Mouse (Mus musculus) forebrain, postnatal 0 days (tissue): Measurements from ENCODE around the gene Prkcg. TPM values are rescaled to one million over a fixed set of nuclear protein-coding genes. Genes with fewer than 3 reads are reported as not detected.

Experiments
- ATAC-seq: fragments of 200-750 bp; cut with Nextera tagmentation; 2 replicates; pipeline ENCODE4 v1.8.0; 2017; ENCODE audit warnings: mild to moderate bottlenecking, moderate library complexity
- DNase-seq: peaks from one replicate; pipeline ENCODE4 v3.0.0-alpha.2; 2015
- H3K27ac ChIP-seq: fragments of 300-500 bp; sonication (generic); 2 replicates; pipeline ENCODE4 v1.5.1; 2014; ENCODE audit warnings: low read depth, mild to moderate bottlenecking, antibody characterized with exemption, low read length, moderate library complexity, mixed read lengths
- H3K27me3 ChIP-seq: fragments of 300-500 bp; sonication (generic); 2 replicates; pipeline ENCODE4 v1.6.1; 2014; ENCODE audit warnings: mild to moderate bottlenecking, low read length, mixed read lengths; ENCODE audit not compliant: insufficient read depth
- H3K36me3 ChIP-seq: fragments of 300-500 bp; sonication (generic); 2 replicates; pipeline ENCODE4 v1.6.1; 2014; ENCODE audit warnings: mild to moderate bottlenecking, moderate library complexity; ENCODE audit not compliant: insufficient read depth
- H3K4me1 ChIP-seq: fragments of 300-500 bp; sonication (generic); 2 replicates; pipeline ENCODE4 v1.6.1; 2014; ENCODE audit warnings: antibody characterized with exemption; ENCODE audit not compliant: insufficient read depth
- H3K4me2 ChIP-seq: fragments of 300-500 bp; sonication (generic); 2 replicates; pipeline ENCODE4 v1.6.1; 2014; ENCODE audit warnings: low read depth, mild to moderate bottlenecking, moderate library complexity
- H3K4me3 ChIP-seq: fragments of 300-500 bp; sonication (generic); 2 replicates; pipeline ENCODE4 v1.5.1; 2014; ENCODE audit warnings: low read depth, low read length, mixed read lengths
- H3K9ac ChIP-seq: fragments of 300-500 bp; sonication (generic); 2 replicates; pipeline ENCODE4 v1.6.1; 2014; ENCODE audit warnings: mild to moderate bottlenecking
- H3K9me3 ChIP-seq: fragments of 300-500 bp; sonication (generic); 2 replicates; pipeline ENCODE4 v1.6.1; 2016; ENCODE audit warnings: low read length
- CTCF ChIP-seq: sonication (generic); IDR thresholded peaks from 2 replicates; pipeline ENCODE4 v1.5.1; 2016; ENCODE audit warnings: antibody characterized with exemption, control low read depth, low read depth
- WGBS: fragments of 180-500 bp; shearing (Covaris S2); extraction: QIAGEN DNeasy Blood & Tissue Kit; methylation state at CpG from one replicate; pipeline ENCODE4 v1.1.7; 2014; 5-methylcytosine and 5-hydroxymethylcytosine counted together
- polyA plus RNA-seq: library from polyadenylated mRNA; unstranded; fragments of >200 nt; fragmentation: Nextera tagmentation; extraction: Ambion mirVana; gene quantifications from 2 replicates; pipeline ENCODE4 v1.2.1, GENCODE M21; 2015
- total RNA-seq: library from RNA; depleted of rRNA; stranded (reverse); fragments of >200 nt; gene quantifications from 2 replicates; pipeline ENCODE4 v1.2.3, GENCODE M21; 2014

Gene Prkcg
- total and polyA plus RNA-seq, 2 experiments from 2014 or later: 10.2 to 15.1 TPM

DNA sequence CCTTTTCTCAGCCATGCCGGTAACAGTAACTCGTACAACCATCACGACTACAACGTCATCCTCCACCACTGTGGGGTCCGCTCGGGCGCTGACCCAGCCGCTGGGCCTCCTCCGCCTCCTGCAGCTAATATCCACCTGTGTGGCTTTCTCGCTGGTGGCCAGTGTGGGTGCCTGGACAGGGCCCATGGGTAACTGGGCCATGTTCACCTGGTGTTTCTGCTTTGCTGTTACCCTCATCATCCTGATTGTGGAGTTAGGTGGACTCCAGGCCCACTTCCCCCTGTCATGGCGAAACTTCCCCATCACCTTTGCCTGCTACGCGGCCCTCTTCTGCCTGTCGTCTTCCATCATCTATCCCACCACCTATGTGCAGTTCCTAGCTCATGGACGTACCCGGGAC, 7.7 kb downstream of the Prkcg start:
- no peak for TF ChIP-seq CTCF
- H3K27me3 ChIP-seq: peaks cover 6% of the 10 kb centered on the region; the same call in 1 of the 2 replicates
- DNase-seq (no peak), ATAC-seq (no peak)
- H3K4me3 ChIP-seq: no peak overlapping the region
- no peak overlapping the region for H3K4me2 ChIP-seq
- H3K4me1 ChIP-seq: 0 out of 2 replicates have a peak, but pooled peaks cover 2% of the 10 kb centered on the region
- H3K36me3 ChIP-seq: peaks cover 33% of the 10 kb centered on the region
- no peak overlapping the region for H3K9ac ChIP-seq
- no peaks in the 10 kb centered on the region for H3K9me3 ChIP-seq
- no peak overlapping the region for H3K27ac ChIP-seq
- WGBS: 96% methylated on average over 16 of the region's 16 CpGs

DNA sequence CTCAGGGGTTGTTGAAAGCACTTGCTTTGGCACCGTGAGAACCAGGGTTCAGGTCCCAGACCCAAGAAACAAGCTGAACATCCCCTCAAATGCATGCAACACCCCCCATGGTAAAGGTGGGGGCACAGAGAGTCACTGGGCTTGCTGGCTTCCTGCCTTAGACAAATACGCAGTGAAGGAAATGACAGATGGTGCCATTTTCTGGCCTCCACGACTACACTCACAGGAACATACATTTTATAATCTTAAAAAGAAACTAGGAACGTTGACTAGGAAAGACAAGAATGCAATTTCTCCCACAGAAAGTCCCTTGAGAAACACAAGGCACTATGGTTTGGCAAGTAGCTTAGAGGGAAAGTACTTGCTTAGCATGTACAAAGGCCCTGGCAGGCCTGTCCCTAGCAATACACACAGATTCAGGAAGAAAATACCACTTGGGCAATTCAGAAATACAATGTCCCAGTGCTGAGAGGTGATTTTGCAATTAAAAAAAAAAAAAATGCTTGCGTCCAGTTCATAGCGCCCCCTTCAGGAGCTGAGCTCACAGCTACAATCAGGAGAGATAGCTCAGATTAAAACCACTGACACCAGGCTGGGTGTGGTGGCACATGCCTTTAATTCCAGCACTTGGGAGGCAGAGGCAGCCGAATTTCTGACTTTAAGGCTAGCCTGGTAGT, 11.1 kb downstream of the Prkcg start:
- Histone ChIP-seq H3K27me3 (peaks cover 6% of the 10 kb centered on the region; the same call in 1 of the 2 replicates), H3K4me1 (peaks cover 17% of the 10 kb centered on the region; the same call in 1 of the 2 replicates), H3K36me3 (peaks cover 26% of the 10 kb centered on the region), H3K4me2 (no peak overlapping the region), H3K27ac (peak overlapping the region; percentile 59), H3K9ac (no peak overlapping the region), H3K4me3 (no peak overlapping the region), H3K9me3 (no peaks in the 10 kb centered on the region)
- peak; percentile 40 for DNase-seq
- TF ChIP-seq CTCF: peak; percentile 52
- ATAC-seq: no peak
- whole genome bisulfite sequencing: 44% methylated on average over 7 of the region's 7 CpGs

DNA sequence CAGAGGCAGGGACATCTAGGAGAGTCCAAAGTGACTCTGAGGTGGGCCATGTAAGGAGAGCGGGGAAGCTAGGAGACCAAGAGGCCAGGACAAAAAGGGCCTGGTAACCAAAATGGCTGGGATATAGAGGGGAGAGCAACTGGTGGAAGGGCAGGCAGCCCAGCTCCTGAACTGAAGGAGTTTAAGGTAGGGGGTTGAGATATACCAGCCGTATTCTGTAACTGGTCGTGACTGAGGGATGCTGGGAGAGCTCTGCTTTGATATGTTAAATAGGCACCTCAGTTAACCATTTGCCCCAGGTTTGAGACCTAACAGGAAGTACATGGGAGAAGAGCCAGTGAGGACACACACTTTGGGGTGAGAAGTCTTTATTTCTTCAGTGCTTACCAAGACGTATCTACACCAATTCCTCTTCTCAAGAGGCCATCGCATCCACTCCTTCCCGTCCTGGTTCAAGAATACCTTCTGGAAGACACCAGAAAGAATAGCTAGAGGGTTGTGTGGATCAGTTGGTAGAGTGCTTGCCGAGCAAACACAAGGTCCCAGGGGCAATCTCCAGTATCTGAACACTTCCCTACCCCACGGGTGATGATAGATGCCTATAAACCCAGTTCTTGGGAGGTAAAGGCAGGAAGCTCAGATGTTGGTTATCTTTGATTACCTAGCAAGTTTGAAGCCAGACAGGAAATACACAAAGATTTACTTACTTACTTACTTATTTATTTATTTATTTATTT, 12.1 kb downstream of the Prkcg start:
- no peak for TF ChIP-seq CTCF
- peaks cover 23% of the 10 kb centered on the region for H3K36me3 ChIP-seq
- H3K4me3 ChIP-seq: no peak overlapping the region
- H3K9ac ChIP-seq: no peak overlapping the region
- peaks cover 6% of the 10 kb centered on the region; the same call in 1 of the 2 replicates for H3K27me3 ChIP-seq
- ATAC-seq (no peak), DNase-seq (no peak)
- 82% methylated on average over 8 of the region's 8 CpGs for WGBS
- H3K4me2 ChIP-seq: no peak overlapping the region; the same call in 1 of the 2 replicates
- H3K9me3 ChIP-seq: no peaks in the 10 kb centered on the region
- no peak overlapping the region for H3K27ac ChIP-seq
- peaks cover 17% of the 10 kb centered on the region; the same call in 1 of the 2 replicates for H3K4me1 ChIP-seq

DNA sequence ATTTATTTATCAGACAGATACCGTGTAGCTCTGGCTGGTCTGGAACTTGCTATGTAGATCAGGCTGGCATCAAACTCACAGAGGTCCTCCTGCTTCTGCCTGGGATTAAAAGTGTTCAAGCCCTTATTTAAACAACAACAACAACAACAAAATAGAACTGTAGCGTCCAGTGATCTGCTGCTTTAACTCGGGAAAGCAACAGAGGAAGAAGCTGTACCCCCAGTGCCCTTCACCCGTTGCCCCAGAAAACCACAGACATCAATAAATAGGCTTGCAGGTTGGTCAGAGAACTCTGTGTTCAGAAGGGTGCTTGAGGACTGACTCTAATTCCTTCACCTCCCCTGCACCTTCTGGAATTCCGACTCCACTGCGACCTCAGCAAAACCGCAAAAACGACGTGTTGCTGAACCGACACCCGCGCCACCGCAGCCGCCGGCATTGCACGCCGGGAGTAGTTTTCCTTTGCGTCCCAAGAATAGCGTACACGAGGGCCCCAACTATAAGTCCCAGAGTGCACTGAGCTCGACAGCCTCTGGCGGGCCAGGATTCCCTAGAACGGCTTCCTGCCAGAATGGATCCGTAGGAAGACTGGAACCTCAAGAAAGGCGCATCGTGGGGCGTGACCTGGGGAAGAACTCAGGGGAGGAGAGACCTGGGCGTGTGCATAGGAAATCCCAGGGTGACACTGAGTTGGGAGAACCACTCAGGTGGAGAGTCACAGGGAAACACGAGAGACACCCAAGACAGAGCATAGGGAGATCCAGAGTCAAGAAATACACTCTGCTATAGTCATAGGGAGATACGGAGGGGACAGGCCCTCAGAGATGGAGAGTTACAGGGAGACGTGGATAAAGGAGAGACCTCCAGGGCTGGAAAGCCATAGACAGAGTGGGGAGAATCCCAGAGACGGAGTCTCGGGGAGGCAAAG, 12.9 kb downstream of the Prkcg start:
- peaks cover 6% of the 10 kb centered on the region; the same call in 1 of the 2 replicates for H3K27me3 ChIP-seq
- peak; percentile 55 for DNase-seq
- 9% methylated on average over 33 of the region's 33 CpGs for WGBS
- no peaks in the 10 kb centered on the region for H3K9me3 ChIP-seq
- peak overlapping the region; percentile 65 for H3K9ac ChIP-seq
- H3K4me2 ChIP-seq: peak overlapping the region; percentile 83
- peaks cover 20% of the 10 kb centered on the region for H3K36me3 ChIP-seq
- H3K4me3 ChIP-seq: peak overlapping the region; percentile 48
- no peak for TF ChIP-seq CTCF
- H3K27ac ChIP-seq: no peak overlapping the region
- H3K4me1 ChIP-seq: peaks cover 17% of the 10 kb centered on the region; the same call in 1 of the 2 replicates
- peak; percentile 36 for ATAC-seq

DNA sequence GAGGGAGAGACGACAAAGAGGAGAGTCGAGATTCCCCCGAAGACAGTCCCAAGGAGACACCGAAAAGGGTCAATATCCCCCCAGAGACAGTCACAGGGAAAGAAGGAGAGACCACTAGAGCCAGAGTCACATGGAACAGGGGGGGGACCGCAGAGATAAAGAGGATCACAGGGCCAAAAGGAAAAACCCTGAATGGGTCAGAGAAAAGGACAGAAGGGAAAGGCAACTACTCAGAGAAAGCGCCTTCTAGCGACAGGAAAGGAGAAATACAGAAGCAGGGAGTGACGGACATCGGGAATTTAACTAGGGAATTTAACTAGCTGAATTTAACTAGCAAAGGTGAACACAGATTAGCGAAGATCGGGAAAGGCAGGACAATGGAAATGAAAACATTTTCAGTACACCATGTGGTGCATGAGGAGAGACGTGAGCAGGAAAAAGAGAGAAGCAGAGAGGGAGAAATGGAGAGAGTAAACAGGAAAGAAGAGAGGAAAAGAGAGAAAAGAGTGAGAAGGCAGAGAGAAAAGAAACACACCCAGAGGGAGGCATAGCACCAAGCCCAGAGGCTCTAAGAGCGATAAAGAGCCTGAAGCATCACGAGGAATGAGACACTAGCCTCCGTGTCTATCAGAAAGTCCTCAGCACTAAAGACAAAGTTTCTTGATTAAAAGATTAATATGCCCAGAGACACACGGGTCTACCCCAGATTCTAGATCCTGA, 13.7 kb downstream of the Prkcg start:
- 2% methylated on average over 16 of the region's 16 CpGs for WGBS
- DNase-seq (peak; percentile 62), ATAC-seq (peak; percentile 0; the same call in 1 of the 2 replicates)
- peaks cover 17% of the 10 kb centered on the region; the same call in 1 of the 2 replicates for H3K4me1 ChIP-seq
- no peaks in the 10 kb centered on the region for H3K9me3 ChIP-seq
- peak overlapping the region; percentile 83 for H3K4me2 ChIP-seq
- peak overlapping the region; percentile 48 for H3K4me3 ChIP-seq
- peak; percentile 73 for TF ChIP-seq CTCF
- H3K27ac ChIP-seq: peak overlapping the region; percentile 71; the same call in 1 of the 2 replicates
- peak overlapping the region; percentile 65 for H3K9ac ChIP-seq
- peaks cover 12% of the 10 kb centered on the region; the same call in 1 of the 2 replicates for H3K36me3 ChIP-seq
- H3K27me3 ChIP-seq: peaks cover 6% of the 10 kb centered on the region; the same call in 1 of the 2 replicates

DNA sequence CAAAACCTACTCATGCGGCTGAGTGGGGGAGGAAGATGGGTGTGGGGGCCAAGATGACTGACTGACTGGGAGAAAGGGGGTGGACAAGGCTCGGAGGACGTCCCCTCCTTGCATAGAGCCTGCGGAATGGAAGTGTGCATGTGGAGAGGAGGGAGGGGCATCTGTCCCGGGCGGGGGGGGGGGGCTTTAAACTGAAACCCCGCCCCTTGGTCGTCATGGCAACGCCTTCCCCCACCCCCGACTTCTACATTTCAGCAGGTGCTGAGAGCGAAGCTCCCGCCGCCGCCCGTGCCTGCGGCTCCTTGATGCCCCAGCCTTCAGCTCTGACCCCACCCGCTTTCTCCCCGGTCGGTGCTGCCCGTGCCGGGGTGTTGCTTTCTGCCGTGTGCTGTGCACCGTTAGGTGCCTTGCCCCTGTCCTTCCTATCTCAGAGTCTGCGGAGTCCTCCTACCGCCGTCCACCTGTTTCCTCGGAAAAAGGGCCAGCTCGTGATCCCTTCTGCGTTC, 14.3 kb downstream of the Prkcg start:
- Histone ChIP-seq H3K4me3 (peak overlapping the region; percentile 48), H3K27ac (peak overlapping the region; percentile 71), H3K27me3 (peaks cover 6% of the 10 kb centered on the region; the same call in 1 of the 2 replicates), H3K9ac (peak overlapping the region; percentile 65), H3K4me2 (peak overlapping the region; percentile 83), H3K9me3 (no peaks in the 10 kb centered on the region), H3K36me3 (0 out of 2 replicates have a peak, but pooled peaks cover 6% of the 10 kb centered on the region), H3K4me1 (peaks cover 17% of the 10 kb centered on the region; the same call in 1 of the 2 replicates)
- WGBS: 2% methylated on average over 18 of the region's 29 CpGs
- no peak for TF ChIP-seq CTCF
- peak; percentile 44 for ATAC-seq
- peak; percentile 80 for DNase-seq
